Mouse (Mus musculus): Measurements from ENCODE around the gene Casc1.

DNA sequence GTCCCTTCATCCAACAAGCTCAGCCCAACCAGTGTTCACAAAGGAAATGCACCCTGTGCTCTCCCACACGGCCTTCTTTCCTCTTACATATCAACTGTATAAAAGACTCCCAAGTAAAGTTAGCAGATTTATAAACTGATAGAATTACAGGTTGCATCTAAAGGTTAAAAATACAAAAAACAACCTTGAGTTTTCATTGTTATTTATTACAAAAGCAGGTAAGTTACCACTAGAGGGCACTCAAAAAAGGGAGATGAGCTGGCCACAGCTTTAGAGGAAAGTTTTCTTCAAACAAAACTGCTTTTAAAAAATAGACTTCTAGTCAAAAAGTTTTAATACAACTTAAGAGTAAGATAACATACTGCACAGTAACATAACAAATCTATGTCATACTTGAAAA lies 31.7 kb upstream of the Casc1 start:
- no peak for TF ChIP-seq CTCF (IDR thresholded peaks at IDR 0.05; ENCODE audit: extremely low read depth, insufficient read depth, low read length)
- TF ChIP-seq POLR2A (IDR thresholded peaks at IDR 0.05; ENCODE audit: extremely low read depth, insufficient read depth, low read length), result no peak

All from cortical plate, adult 2 months (tissue).